Mouse (Mus musculus) bone marrow macrophage, adult 2 months (primary cell): Measurements from ENCODE around the gene E2f6.

Source experiments
- CTCF ChIP-seq: IDR thresholded peaks from 2 replicates; pipeline ENCODE4 v1.5.1; 2012; ENCODE audit warnings: low read depth, mild to moderate bottlenecking, low read length, moderate library complexity
- POLR2A ChIP-seq: IDR thresholded peaks from 2 replicates; pipeline ENCODE4 v1.6.1; 2012; ENCODE audit warnings: mild to moderate bottlenecking, low read depth, low read length, borderline replicate concordance

- TF ChIP-seq POLR2A (no peak), CTCF (no peak)
Measured at GRCm38 (mm10) chr12:16761461-16761860, 49.3 kb upstream of the E2f6 start.
